In the genomic region with DNA sequence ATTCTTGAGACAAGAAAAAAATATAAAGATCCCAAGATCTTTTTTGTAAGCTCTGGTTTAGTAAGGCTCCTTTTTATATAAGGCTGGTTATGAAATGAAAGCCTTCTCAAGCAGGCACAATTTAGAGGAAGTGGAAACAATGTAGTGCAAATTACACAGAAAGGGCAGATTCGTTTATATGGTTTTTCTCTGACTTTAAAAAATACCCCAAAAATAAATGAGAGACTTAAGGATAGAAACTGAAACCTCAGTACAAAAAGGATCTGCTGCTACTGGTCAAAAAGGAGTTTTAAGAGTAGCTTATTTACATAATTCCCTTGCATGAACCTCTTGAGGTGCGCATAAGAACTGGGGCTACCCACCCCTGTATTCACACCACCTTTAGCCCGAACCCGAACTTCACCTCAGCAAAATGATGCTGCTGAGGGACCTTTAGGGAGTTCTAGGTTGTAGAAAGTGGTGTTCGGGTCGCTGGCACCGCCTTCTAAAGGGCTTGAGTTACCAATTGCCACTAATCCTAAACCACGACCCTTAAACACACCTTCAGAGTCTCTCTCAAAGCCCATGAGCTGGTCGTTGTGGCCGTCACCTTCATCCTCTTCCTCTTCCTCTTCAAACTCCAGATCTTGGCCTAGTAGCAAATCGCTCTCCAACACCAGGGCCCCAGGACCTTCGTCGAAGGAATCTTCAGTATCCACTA, we compare ENCODE assay signal across 8 mouse cellular contexts. TPM values are rescaled to one million over a fixed set of nuclear protein-coding genes. Genes with fewer than 3 reads are reported as not detected.
DNase-seq lines count a peak whose midpoint lies in the region; ATAC-seq and TF ChIP-seq lines count a peak whose summit lies in the region.

No protein-coding gene starts in this region.

- H3K27me3 ChIP-seq in heart, embryonic 16.5 days (ENCODE audit: control insufficient read depth, insufficient read depth, low read length) = no peaks in the 10 kb centered on the region
- no peaks in the 10 kb centered on the region for H3K27me3 ChIP-seq in hindbrain, embryonic 10.5 days (ENCODE audit: insufficient read depth, poor library complexity, severe bottlenecking)
- no peaks in the 10 kb centered on the region for H3K27me3 ChIP-seq in midbrain, embryonic 10.5 days (ENCODE audit: low read depth, poor library complexity, severe bottlenecking)

- peak overlapping the region; percentile 72 for H3K4me3 ChIP-seq in heart, embryonic 16.5 days (ENCODE audit: low read length)
- peak overlapping the region; percentile 75 to 92 for H3K4me3 ChIP-seq in ES-E14 (ENCODE audit: insufficient read depth in 1 of 2, low read depth in 1 of 2, low read length in 2 of 2, poor library complexity in 1 of 2, severe bottlenecking in 1 of 2)
- peak overlapping the region; percentile 83 for H3K4me3 ChIP-seq in hindbrain, embryonic 10.5 days
- H3K4me3 ChIP-seq in midbrain, embryonic 10.5 days = peak overlapping the region; percentile 84

- peak overlapping the region; percentile 62 for H3K27ac ChIP-seq in heart, embryonic 16.5 days (ENCODE audit: low read length)
- H3K27ac ChIP-seq in ES-E14 (ENCODE audit: insufficient read depth, low read depth, low read length, poor library complexity, severe bottlenecking) = peak overlapping the region; percentile 87
- H3K27ac ChIP-seq in hindbrain, embryonic 10.5 days = peak overlapping the region; percentile 97
- H3K27ac ChIP-seq in midbrain, embryonic 10.5 days (replicated peaks) = peak overlapping the region; percentile 96

- intact Hi-C loops in heart, postnatal 25 days (cut with DNase I) = loop anchor here (1.0 kb wide), 1 partner anchor 8 kb away; a partner anchor contains a TSS

- peak overlapping the region; percentile 83 for H3K9ac ChIP-seq in heart, embryonic 16.5 days (ENCODE audit: low read length)
- H3K9ac ChIP-seq in ES-E14 (ENCODE audit: insufficient read depth, low read depth, low read length, poor library complexity, severe bottlenecking) = peak overlapping the region; percentile 95

- peak overlapping the region; percentile 78 for H3K4me2 ChIP-seq in heart, embryonic 16.5 days (ENCODE audit: low read depth, low read length)

- WGBS in heart, embryonic 16.5 days = 11% methylated on average over 13 of the region's 13 CpGs
- 22% methylated on average over 13 of the region's 13 CpGs for WGBS in hindbrain, embryonic 10.5 days
- 24% methylated on average over 13 of the region's 13 CpGs for WGBS in midbrain, embryonic 10.5 days

- no peak for ATAC-seq in heart, embryonic 16.5 days (replicated peaks; ENCODE audit: extremely low read depth, insufficient read depth, low FRiP score)

- H3K36me3 ChIP-seq in heart, embryonic 16.5 days (ENCODE audit: control insufficient read depth, insufficient read depth) = peaks cover 74% of the 10 kb centered on the region
- peaks cover 62% of the 10 kb centered on the region for H3K36me3 ChIP-seq in ES-E14 (ENCODE audit: control insufficient read depth, insufficient read depth, low read length, poor library complexity, severe bottlenecking)
- H3K36me3 ChIP-seq in hindbrain, embryonic 10.5 days = peaks cover 85% of the 10 kb centered on the region
- H3K36me3 ChIP-seq in midbrain, embryonic 10.5 days = peaks cover 87% of the 10 kb centered on the region

- H3K9me3 ChIP-seq in heart, embryonic 16.5 days (replicated peaks; ENCODE audit: control insufficient read depth, low read length) = peaks cover 4% of the 10 kb centered on the region
- no peaks in the 10 kb centered on the region for H3K9me3 ChIP-seq in ES-E14 (ENCODE audit: control insufficient read depth, insufficient read depth, low read depth, low read length)
- peaks cover 5% of the 10 kb centered on the region for H3K9me3 ChIP-seq in hindbrain, embryonic 10.5 days
- H3K9me3 ChIP-seq in midbrain, embryonic 10.5 days (replicated peaks) = peaks cover 6% of the 10 kb centered on the region

- in situ Hi-C loops in ES-E14 (cut with MboI; ENCODE audit: low sequenced_read_pairs in 2 of 2, unreplicated experiment in 2 of 2) = no loop called here

- peaks cover 14% of the 10 kb centered on the region for H3K4me1 ChIP-seq in heart, embryonic 16.5 days (ENCODE audit: control insufficient read depth, insufficient read depth, low read length)
- peaks cover 3 to 5% of the 10 kb centered on the region in 2 experiments; a peak in 1 of 4 replicates for H3K4me1 ChIP-seq in ES-E14 (ENCODE audit: control insufficient read depth in 2 of 2, insufficient read depth in 2 of 2, low read length in 2 of 2, poor library complexity in 1 of 2)
- H3K4me1 ChIP-seq in hindbrain, embryonic 10.5 days (replicated peaks) = peaks cover 24% of the 10 kb centered on the region
- peaks cover 27% of the 10 kb centered on the region for H3K4me1 ChIP-seq in midbrain, embryonic 10.5 days

- no peak for DNase-seq in heart, postnatal 25 days (ENCODE audit: low spot score)
- no peak for DNase-seq in ES-E14 (ENCODE audit: low read depth, low spot score)
- DNase-seq in hindbrain, embryonic 10.5 days (ENCODE audit: low spot score) = no peak
- DNase-seq in midbrain, embryonic 10.5 days (ENCODE audit: low spot score) = no peak
- no peak for DNase-seq in urinary bladder, postnatal 25 days (ENCODE audit: low spot score)
- no peak for DNase-seq in cerebellum, adult 11-12 months
- DNase-seq in thymus, postnatal 14 days = no peak

TF ChIP-seq in ES-E14, 5 proteins besides CTCF, POLR2A, EP300 and RAD21:
- no peak for TF ChIP-seq HCFC1 (IDR thresholded peaks at IDR 0.05; ENCODE audit: borderline replicate concordance, insufficient read depth, low read length)
- TF ChIP-seq CHD2 (IDR thresholded peaks at IDR 0.05; ENCODE audit: low read depth, low read length) = no peak
- no peak for TF ChIP-seq ZNF384 (IDR thresholded peaks at IDR 0.05; ENCODE audit: low read depth, low read length)
- no peak for TF ChIP-seq ZC3H11A (IDR thresholded peaks at IDR 0.05; ENCODE audit: borderline replicate concordance, low read depth, low read length)
- TF ChIP-seq MAFK (IDR thresholded peaks at IDR 0.05; ENCODE audit: insufficient read depth, low read depth, low read length) = no peak

RNA-seq across cellular contexts. Expression of a gene that starts 0.9 kb away (rescaled TPM):
- polyA plus RNA-seq in heart, embryonic 16.5 days (2015; fragmentation: Nextera tagmentation; extraction: Ambion mirVana) = 6.2 and 6.5 TPM in 2 replicates
- 1 to 10 TPM; 7.3 to 8.1 TPM for total RNA-seq in heart, postnatal 25 days (2021)
- total RNA-seq in ES-E14 (2012; rRNA removed) = 15.2 and 18.5 TPM in 2 replicates
- 12.7 and 15.0 TPM in 2 replicates for polyA plus RNA-seq in hindbrain, embryonic 10.5 days (2016; fragmentation: Nextera tagmentation; extraction: Ambion mirVana)
- 11.5 and 13.8 TPM in 2 replicates for polyA plus RNA-seq in midbrain, embryonic 10.5 days (2016; fragmentation: Nextera tagmentation; extraction: Ambion mirVana)

RNA-seq across cellular contexts. Expression of a gene that starts 8.0 kb away (rescaled TPM):
- 61.4 and 73.3 TPM in 2 replicates for polyA plus RNA-seq in heart, embryonic 16.5 days (2015; fragmentation: Nextera tagmentation; extraction: Ambion mirVana)
- 10 to 100 TPM; 51.6 to 55.5 TPM for total RNA-seq in heart, postnatal 25 days (2021)
- total RNA-seq in ES-E14 (2012; rRNA removed) = 74.5 and 76.8 TPM in 2 replicates
- polyA plus RNA-seq in hindbrain, embryonic 10.5 days (2016; fragmentation: Nextera tagmentation; extraction: Ambion mirVana) = 85.2 and 99.3 TPM in 2 replicates
- polyA plus RNA-seq in midbrain, embryonic 10.5 days (2016; fragmentation: Nextera tagmentation; extraction: Ambion mirVana) = 86.3 and 87.7 TPM in 2 replicates

RNA-seq across cellular contexts. Expression of a gene that starts 8.2 kb away (rescaled TPM):
- 113 and 122 TPM in 2 replicates for polyA plus RNA-seq in heart, embryonic 16.5 days (2015; fragmentation: Nextera tagmentation; extraction: Ambion mirVana)
- 10 to 100 TPM; 61.3 to 62.5 TPM for total RNA-seq in heart, postnatal 25 days (2021)
- 72.0 and 76.5 TPM in 2 replicates for total RNA-seq in ES-E14 (2012; rRNA removed)
- polyA plus RNA-seq in hindbrain, embryonic 10.5 days (2016; fragmentation: Nextera tagmentation; extraction: Ambion mirVana) = 128 and 138 TPM in 2 replicates
- 139 and 153 TPM in 2 replicates for polyA plus RNA-seq in midbrain, embryonic 10.5 days (2016; fragmentation: Nextera tagmentation; extraction: Ambion mirVana)

RNA-seq across cellular contexts. Expression of a gene that starts 19.3 kb away (rescaled TPM):
- polyA plus RNA-seq in heart, embryonic 16.5 days (2015; fragmentation: Nextera tagmentation; extraction: Ambion mirVana) = 102 and 103 TPM in 2 replicates
- 10 to 100 TPM; 58.5 to 61.7 TPM for total RNA-seq in heart, postnatal 25 days (2021)
- total RNA-seq in ES-E14 (2012; rRNA removed) = 285 and 294 TPM in 2 replicates
- 172 and 197 TPM in 2 replicates for polyA plus RNA-seq in hindbrain, embryonic 10.5 days (2016; fragmentation: Nextera tagmentation; extraction: Ambion mirVana)
- 195 and 214 TPM in 2 replicates for polyA plus RNA-seq in midbrain, embryonic 10.5 days (2016; fragmentation: Nextera tagmentation; extraction: Ambion mirVana)

RNA-seq across cellular contexts. Expression of a gene that starts 21.2 kb away (rescaled TPM):
- 39.7 and 46.4 TPM in 2 replicates for polyA plus RNA-seq in heart, embryonic 16.5 days (2015; fragmentation: Nextera tagmentation; extraction: Ambion mirVana)
- total RNA-seq in heart, postnatal 25 days (2021) = 10 to 100 TPM; 32.0 to 35.8 TPM
- 73.8 and 83.8 TPM in 2 replicates for total RNA-seq in ES-E14 (2012; rRNA removed)
- 105 and 118 TPM in 2 replicates for polyA plus RNA-seq in hindbrain, embryonic 10.5 days (2016; fragmentation: Nextera tagmentation; extraction: Ambion mirVana)
- 120 and 124 TPM in 2 replicates for polyA plus RNA-seq in midbrain, embryonic 10.5 days (2016; fragmentation: Nextera tagmentation; extraction: Ambion mirVana)
